Mouse (Mus musculus) heart, embryonic 13.5 days (tissue): ENCODE data around the gene Cpeb2. TPM values are rescaled to one million over a fixed set of nuclear protein-coding genes. Genes with fewer than 3 reads are reported as not detected.

Experiments used
- ATAC-seq: fragments of 200-750 bp; cut with Nextera tagmentation; 2 replicates; pipeline ENCODE4 v1.8.0; 2017; ENCODE audit warnings: moderate TSS enrichment; ENCODE audit not compliant: insufficient number of reproducible peaks, low FRiP score, low TSS enrichment; ENCODE audit errors: extremely low read depth
- H3K27ac ChIP-seq: fragments of 300-500 bp; sonication (generic); replicated peaks from 2 replicates; pipeline ENCODE4 v1.5.1; 2015; ENCODE audit warnings: moderate library complexity, mild to moderate bottlenecking, inconsistent platforms
- H3K27me3 ChIP-seq: fragments of 300-500 bp; sonication (generic); replicated peaks from 2 replicates; pipeline ENCODE4 v1.6.1; 2015; ENCODE audit warnings: mild to moderate bottlenecking, inconsistent platforms
- H3K36me3 ChIP-seq: fragments of 300-500 bp; sonication (generic); 2 replicates; pipeline ENCODE4 v1.6.1; 2015; ENCODE audit warnings: mild to moderate bottlenecking, inconsistent platforms
- H3K4me1 ChIP-seq: fragments of 300-500 bp; sonication (generic); 2 replicates; pipeline ENCODE4 v1.6.1; 2015; ENCODE audit warnings: inconsistent platforms
- H3K4me2 ChIP-seq: fragments of 300-500 bp; sonication (generic); 2 replicates; pipeline ENCODE4 v1.6.1; 2015; ENCODE audit warnings: inconsistent platforms, mild to moderate bottlenecking, moderate library complexity
- H3K4me3 ChIP-seq: fragments of 300-500 bp; sonication (generic); 2 replicates; pipeline ENCODE4 v1.5.1; 2015; ENCODE audit warnings: moderate library complexity, mild to moderate bottlenecking, inconsistent platforms
- H3K9ac ChIP-seq: fragments of 300-500 bp; sonication (generic); 2 replicates; pipeline ENCODE4 v1.6.1; 2015; ENCODE audit warnings: inconsistent platforms, mild to moderate bottlenecking, moderate library complexity
- H3K9me3 ChIP-seq: fragments of 300-500 bp; sonication (generic); 2 replicates; pipeline ENCODE4 v1.6.1; 2016; ENCODE audit warnings: inconsistent platforms
- WGBS: fragments of 180-500 bp; shearing (Covaris S2); methylation state at CpG from one replicate; pipeline ENCODE4 v1.1.7; 2015; ENCODE audit warnings: mixed read lengths; 5-methylcytosine and 5-hydroxymethylcytosine counted together
- polyA plus RNA-seq: library from polyadenylated mRNA; unstranded; fragments of >200 nt; fragmentation: Nextera tagmentation; extraction: Ambion mirVana; gene quantifications from 2 replicates; pipeline ENCODE4 v1.2.1, GENCODE M21; 2015

Cpeb2 gene
- polyA plus RNA-seq, 1 experiment from 2014 or later, result 3.8 TPM

GRCm38 (mm10) chr5:43285756-43286155 lies 52.8 kb downstream of the Cpeb2 start:
- H3K27ac ChIP-seq, result no peak overlapping the region
- no peak overlapping the region for H3K9ac ChIP-seq
- H3K27me3 ChIP-seq, result no peaks in the 10 kb centered on the region
- H3K4me3 ChIP-seq, result no peak overlapping the region
- no peak for ATAC-seq
- H3K9me3 ChIP-seq, result no peaks in the 10 kb centered on the region
- peaks cover 72% of the 10 kb centered on the region for H3K36me3 ChIP-seq
- no peaks in the 10 kb centered on the region; the same call in 1 of the 2 replicates for H3K4me1 ChIP-seq
- 75% methylated on average over 12 of the region's 12 CpGs for WGBS
- no peak overlapping the region for H3K4me2 ChIP-seq

DNA sequence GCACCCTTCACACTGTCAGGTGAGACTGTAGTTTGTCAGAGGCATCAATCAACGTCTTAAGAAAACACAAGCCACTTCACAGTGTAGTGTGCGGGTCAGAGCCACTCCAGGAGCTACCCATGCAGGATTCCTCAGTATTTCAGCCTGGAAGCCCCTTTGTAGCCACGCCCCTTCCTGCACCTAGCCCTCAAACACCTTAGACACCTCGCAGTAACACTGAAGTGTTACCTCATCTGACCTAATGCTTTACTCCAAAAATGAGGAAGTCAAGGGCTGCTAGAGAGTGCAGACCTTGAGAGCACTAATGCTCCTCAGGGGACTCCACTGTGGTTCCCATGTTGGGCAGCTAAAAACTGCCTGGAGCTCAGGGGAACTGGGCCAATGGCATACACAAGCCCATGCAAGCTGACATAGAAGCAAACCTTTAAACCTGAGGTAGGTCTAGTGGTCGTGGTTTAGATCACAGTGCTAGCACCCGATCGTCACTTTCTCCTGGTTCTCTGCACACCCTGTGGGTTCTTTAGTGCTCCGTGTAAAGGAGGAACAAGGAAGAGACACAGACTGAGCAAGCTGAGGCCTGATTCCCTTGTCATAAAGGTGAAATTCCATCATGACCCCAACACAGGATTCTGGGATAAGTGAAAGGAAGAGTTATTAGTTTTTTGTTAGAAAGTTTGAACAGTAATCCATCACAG lies 56.9 kb downstream of the Cpeb2 start:
- peaks cover 51% of the 10 kb centered on the region for H3K36me3 ChIP-seq
- no peak overlapping the region for H3K4me2 ChIP-seq
- no peak overlapping the region for H3K27ac ChIP-seq
- no peak; the same call in 1 of the 2 replicates for ATAC-seq
- H3K9me3 ChIP-seq, result no peaks in the 10 kb centered on the region
- no peak overlapping the region for H3K4me3 ChIP-seq
- H3K4me1 ChIP-seq, result no peaks in the 10 kb centered on the region; the same call in 1 of the 2 replicates
- H3K9ac ChIP-seq, result no peak overlapping the region
- no peaks in the 10 kb centered on the region for H3K27me3 ChIP-seq
- WGBS, result 73% methylated on average over 8 of the region's 8 CpGs

GRCm38 (mm10) chr5:43293136-43293535 lies 60.2 kb downstream of the Cpeb2 start:
- Histone ChIP-seq H3K27ac (no peak overlapping the region), H3K27me3 (no peaks in the 10 kb centered on the region), H3K9ac (no peak overlapping the region), H3K4me2 (no peak overlapping the region), H3K36me3 (peaks cover 22% of the 10 kb centered on the region), H3K9me3 (no peaks in the 10 kb centered on the region), H3K4me1 (peaks cover 19% of the 10 kb centered on the region), H3K4me3 (no peak overlapping the region)
- ATAC-seq, result no peak
- 84% methylated on average over 4 of the region's 4 CpGs for WGBS

DNA sequence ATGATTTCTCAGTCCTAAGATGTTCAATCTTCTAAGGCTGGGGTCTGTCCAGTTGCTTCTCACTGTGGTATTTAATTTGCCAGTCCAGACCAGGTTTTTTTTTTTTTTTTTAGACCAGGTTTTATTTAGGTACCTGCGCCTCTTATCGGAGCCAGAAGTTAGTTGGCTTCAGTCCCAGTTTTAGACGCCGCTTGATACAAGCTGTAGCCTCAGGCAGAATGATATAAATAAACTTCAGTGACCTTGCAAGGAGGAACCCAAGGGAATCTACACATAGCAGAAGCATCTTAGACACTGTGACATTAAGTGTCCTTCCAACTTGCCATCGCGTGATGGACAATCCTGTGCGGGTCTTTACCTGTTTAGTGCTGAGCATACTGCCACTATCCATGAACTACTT lies 64.5 kb downstream of the Cpeb2 start:
- 29% methylated on average over 7 of the region's 7 CpGs for WGBS
- Histone ChIP-seq H3K27me3 (no peaks in the 10 kb centered on the region), H3K9me3 (no peaks in the 10 kb centered on the region), H3K27ac (peak overlapping the region; percentile 80), H3K4me3 (no peak overlapping the region), H3K4me1 (peaks cover 41% of the 10 kb centered on the region), H3K9ac (no peak overlapping the region), H3K4me2 (0 out of 2 replicates have a peak overlapping the region, but pooled peaks have one; percentile 8), H3K36me3 (peaks cover 2% of the 10 kb centered on the region; the same call in 1 of the 2 replicates)
- peak; percentile 31; the same call in 1 of the 2 replicates for ATAC-seq

- WGBS, result 37% methylated on average over 2 of the region's 2 CpGs
- Histone ChIP-seq H3K4me1 (peaks cover 49% of the 10 kb centered on the region), H3K4me2 (no peak overlapping the region), H3K36me3 (no peaks in the 10 kb centered on the region), H3K4me3 (no peak overlapping the region), H3K27me3 (no peaks in the 10 kb centered on the region), H3K27ac (peak overlapping the region; percentile 80), H3K9ac (no peak overlapping the region), H3K9me3 (no peaks in the 10 kb centered on the region)
- ATAC-seq, result no peak
These were observed 66.0 kb downstream of the Cpeb2 start for GRCm38 (mm10) chr5:43298975-43299374.

- 88% methylated on average over 5 of the region's 5 CpGs for WGBS
- Histone ChIP-seq H3K27ac (no peak overlapping the region), H3K9me3 (no peaks in the 10 kb centered on the region), H3K4me2 (no peak overlapping the region), H3K27me3 (no peaks in the 10 kb centered on the region), H3K4me3 (no peak overlapping the region), H3K4me1 (peaks cover 49% of the 10 kb centered on the region), H3K9ac (no peak overlapping the region), H3K36me3 (no peaks in the 10 kb centered on the region)
- ATAC-seq, result no peak
These were observed 67.1 kb downstream of the Cpeb2 start for GRCm38 (mm10) chr5:43300076-43300475.

DNA sequence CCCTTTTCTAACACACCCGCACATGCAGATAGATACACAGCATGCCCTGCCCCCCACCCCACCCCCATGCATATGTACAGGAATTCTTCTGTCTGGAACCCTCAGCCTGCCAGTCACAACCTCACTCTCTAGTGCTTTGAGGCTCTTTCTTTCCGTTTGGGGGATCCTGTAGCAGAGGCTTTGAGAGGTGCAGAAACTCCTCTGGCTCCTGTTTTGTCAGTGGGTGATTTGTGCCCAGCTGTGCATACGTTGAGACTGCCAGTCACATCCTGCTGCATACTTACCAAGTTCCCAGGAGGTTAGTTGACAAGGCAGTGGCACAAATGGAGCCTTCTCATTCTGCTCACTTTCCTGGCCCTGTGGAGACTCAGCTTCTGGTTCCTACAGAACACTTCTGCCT lies 68.0 kb downstream of the Cpeb2 start:
- Histone ChIP-seq H3K27me3 (no peaks in the 10 kb centered on the region), H3K9me3 (no peaks in the 10 kb centered on the region)
- no peak for ATAC-seq

GRCm38 (mm10) chr5:43303504-43303903 lies 70.5 kb downstream of the Cpeb2 start:
- no peak overlapping the region for H3K9ac ChIP-seq
- WGBS, result 31% methylated on average over 1 of the region's 1 CpGs
- H3K27ac ChIP-seq, result no peak overlapping the region; the same call in 1 of the 2 replicates
- no peak for ATAC-seq
- peaks cover 27% of the 10 kb centered on the region for H3K4me1 ChIP-seq
- no peak overlapping the region for H3K4me3 ChIP-seq
- H3K27me3 ChIP-seq, result no peaks in the 10 kb centered on the region
- H3K36me3 ChIP-seq, result no peaks in the 10 kb centered on the region
- no peak overlapping the region for H3K4me2 ChIP-seq
- no peaks in the 10 kb centered on the region for H3K9me3 ChIP-seq

More for the DNA sequence above, 68.0 kb downstream of the Cpeb2 start:
- 32% methylated on average over 3 of the region's 3 CpGs for WGBS
- Histone ChIP-seq H3K36me3 (no peaks in the 10 kb centered on the region), H3K4me3 (no peak overlapping the region), H3K9ac (no peak overlapping the region), H3K4me1 (peaks cover 49% of the 10 kb centered on the region), H3K27ac (no peak overlapping the region), H3K4me2 (no peak overlapping the region)

DNA sequence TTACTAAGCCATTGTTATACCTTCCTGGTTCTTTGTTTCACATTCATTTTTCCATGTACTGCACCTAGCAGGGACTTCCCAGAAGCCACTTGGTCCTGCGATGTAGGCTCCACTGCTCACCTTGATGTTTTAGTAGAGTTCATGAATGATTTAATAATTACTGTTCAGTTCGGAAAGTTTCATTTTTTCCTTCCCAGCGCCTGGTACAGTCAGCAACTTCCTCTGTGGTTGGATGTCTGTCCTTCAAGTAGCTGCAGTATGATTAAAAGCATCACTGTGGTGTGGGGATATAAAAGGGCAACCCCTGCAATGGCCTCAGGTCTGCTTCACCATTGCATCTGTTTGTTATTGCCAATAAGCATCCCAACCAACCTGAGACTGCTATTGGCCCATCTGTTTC lies 72.5 kb downstream of the Cpeb2 start:
- Histone ChIP-seq H3K9ac (no peak overlapping the region), H3K9me3 (no peaks in the 10 kb centered on the region), H3K4me1 (peaks cover 21% of the 10 kb centered on the region), H3K27ac (no peak overlapping the region), H3K4me3 (no peak overlapping the region), H3K4me2 (no peak overlapping the region), H3K36me3 (no peaks in the 10 kb centered on the region), H3K27me3 (no peaks in the 10 kb centered on the region)
- no peak for ATAC-seq
- WGBS, result 79% methylated on average over 3 of the region's 3 CpGs

GRCm38 (mm10) chr5:43309961-43310360 lies 77.0 kb downstream of the Cpeb2 start:
- peaks cover 6% of the 10 kb centered on the region for H3K4me1 ChIP-seq
- WGBS, result 29% methylated on average over 4 of the region's 4 CpGs
- no peak overlapping the region for H3K27ac ChIP-seq
- ATAC-seq, result no peak
- no peak overlapping the region for H3K4me3 ChIP-seq
- H3K9ac ChIP-seq, result no peak overlapping the region
- no peaks in the 10 kb centered on the region for H3K36me3 ChIP-seq
- no peaks in the 10 kb centered on the region for H3K9me3 ChIP-seq
- H3K27me3 ChIP-seq, result no peaks in the 10 kb centered on the region
- no peak overlapping the region for H3K4me2 ChIP-seq

GRCm38 (mm10) chr5:43324311-43324862 lies 91.4 kb downstream of the Cpeb2 start:
- no peak overlapping the region for H3K4me2 ChIP-seq
- H3K9ac ChIP-seq, result no peak overlapping the region
- peaks cover 2% of the 10 kb centered on the region; the same call in 1 of the 2 replicates for H3K9me3 ChIP-seq
- peaks cover 15% of the 10 kb centered on the region for H3K4me1 ChIP-seq
- no peaks in the 10 kb centered on the region for H3K27me3 ChIP-seq
- ATAC-seq, result no peak
- H3K36me3 ChIP-seq, result no peaks in the 10 kb centered on the region
- H3K4me3 ChIP-seq, result no peak overlapping the region
- 77% methylated on average over 3 of the region's 3 CpGs for WGBS
- H3K27ac ChIP-seq, result no peak overlapping the region

DNA sequence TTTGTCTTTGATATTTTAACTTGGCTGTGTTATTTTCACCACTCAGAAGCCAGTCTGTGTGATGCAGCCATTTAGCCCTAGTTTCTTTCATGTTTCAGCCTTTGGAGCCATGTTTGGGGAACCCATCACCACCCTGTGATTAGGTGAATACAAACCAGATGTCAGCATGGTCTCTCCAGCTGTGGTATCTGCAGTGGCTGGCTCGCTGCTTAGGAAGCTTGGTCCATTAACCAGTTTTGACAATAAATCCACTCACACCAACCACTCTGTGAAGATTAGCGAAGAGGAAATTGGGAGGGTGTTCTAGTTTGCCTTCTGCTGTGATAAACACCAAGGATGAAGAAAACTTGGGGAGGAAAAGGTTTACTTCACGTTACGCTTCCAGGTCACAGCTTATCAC lies 92.6 kb downstream of the Cpeb2 start:
- H3K9me3 ChIP-seq, result no peaks in the 10 kb centered on the region
- no peak for ATAC-seq
- peaks cover 15% of the 10 kb centered on the region for H3K4me1 ChIP-seq
- no peak overlapping the region for H3K27ac ChIP-seq
- no peak overlapping the region for H3K9ac ChIP-seq
- WGBS, result 32% methylated on average over 4 of the region's 4 CpGs
- H3K27me3 ChIP-seq, result no peaks in the 10 kb centered on the region
- H3K36me3 ChIP-seq, result no peaks in the 10 kb centered on the region
- no peak overlapping the region for H3K4me2 ChIP-seq
- no peak overlapping the region for H3K4me3 ChIP-seq
